Mouse (Mus musculus) right cerebral cortex, postnatal 36 days (tissue): ENCODE measurements around the gene Ankrd33.
A peak's percentile ranks its signal among the peaks of the same experiment; 100 is the strongest.
"Not testable (repeated sequence)": the region's sequence is repeated elsewhere in the genome, so short reads cannot be mapped to it uniquely, and the experiment has no call there.

Experiments used
- DNase-seq, 2 experiments: peaks; one replicate each; pipeline ENCODE4 v3.0.0; 2022; ENCODE audit warnings: low spot score in 2 of 2, mixed read lengths in 1 of 2

Ankrd33 gene

DNA sequence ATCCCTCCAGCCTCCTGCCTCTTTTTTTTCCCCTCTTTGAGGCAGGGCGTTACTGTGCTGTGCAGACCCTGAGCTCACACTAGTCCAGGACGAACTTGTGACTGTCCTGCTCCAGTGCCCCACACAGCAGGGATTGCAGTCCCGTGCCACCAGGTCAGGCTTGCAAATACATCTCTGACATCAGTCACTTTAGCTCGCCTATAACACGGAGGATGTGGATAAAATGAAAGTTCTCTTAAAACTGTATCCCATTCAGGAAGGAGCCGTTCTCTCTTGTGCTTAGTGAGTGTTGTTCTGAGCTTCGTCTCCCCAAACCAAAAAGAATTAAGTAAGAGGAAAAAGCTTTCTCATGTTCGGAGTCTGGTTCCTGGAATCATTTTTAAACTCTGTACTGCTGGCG, 29.1 kb upstream of the Ankrd33 start:
- DNase-seq: no peak

DNA sequence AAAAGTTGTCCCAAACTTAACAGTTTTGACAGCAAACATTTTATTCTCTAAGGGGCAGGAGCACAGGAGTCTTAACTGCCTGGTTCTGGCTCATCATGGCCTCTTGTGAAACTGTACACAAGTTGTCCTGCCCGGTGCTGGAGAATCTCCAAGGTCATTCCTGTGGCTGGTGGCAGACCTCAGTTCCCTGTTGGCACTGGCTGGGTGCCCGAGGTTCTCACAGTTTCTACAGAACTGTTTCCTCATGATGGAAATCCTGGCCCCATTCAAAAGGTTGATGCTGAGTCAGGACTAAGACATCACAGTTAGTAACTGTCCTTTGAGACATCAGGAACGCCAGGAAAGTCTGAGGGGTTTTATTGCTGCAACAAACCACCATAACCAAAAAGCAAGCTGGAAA, 28.6 kb upstream of the Ankrd33 start:
- no peak for DNase-seq

DNA sequence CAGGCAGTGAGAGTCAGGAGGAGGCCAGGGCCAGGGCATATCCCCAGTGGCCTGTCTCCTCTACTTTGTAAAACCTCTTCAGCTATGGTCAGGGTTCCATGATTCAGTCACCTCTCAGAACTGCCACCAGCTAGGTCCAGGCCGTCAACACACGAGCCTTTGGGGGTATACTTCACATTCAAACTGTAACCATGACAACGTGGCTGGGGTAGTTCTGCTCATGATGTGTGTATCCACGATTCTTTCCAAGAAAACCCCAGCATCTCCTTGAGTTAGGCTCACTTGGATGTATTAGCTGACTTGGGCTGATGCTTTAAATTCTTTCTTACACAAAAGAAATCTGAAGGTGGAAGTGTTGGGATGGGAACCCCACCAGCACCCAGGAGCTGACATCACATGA, 27.3 kb upstream of the Ankrd33 start:
- no peak for DNase-seq

DNA sequence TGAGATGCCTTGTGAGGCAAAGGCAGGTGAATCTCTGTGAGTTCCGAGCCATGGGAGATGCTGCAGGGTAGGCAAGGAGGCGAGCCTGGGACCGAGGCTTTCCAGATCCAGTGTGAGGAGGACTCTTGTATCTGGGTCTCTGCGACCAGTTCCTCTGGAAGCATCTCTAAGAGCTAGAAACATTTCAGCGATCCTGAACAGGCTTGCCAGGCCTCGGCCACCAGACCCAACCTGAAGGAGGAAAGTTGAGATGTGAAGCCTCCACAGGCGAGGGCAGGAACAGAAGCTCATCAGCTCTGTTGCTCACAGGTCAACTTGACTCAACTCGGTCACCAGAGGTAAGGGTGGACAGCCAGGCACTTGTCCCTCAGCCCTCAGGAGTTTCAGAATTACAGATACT, 24.0 kb upstream of the Ankrd33 start:
- no peak for DNase-seq

DNA sequence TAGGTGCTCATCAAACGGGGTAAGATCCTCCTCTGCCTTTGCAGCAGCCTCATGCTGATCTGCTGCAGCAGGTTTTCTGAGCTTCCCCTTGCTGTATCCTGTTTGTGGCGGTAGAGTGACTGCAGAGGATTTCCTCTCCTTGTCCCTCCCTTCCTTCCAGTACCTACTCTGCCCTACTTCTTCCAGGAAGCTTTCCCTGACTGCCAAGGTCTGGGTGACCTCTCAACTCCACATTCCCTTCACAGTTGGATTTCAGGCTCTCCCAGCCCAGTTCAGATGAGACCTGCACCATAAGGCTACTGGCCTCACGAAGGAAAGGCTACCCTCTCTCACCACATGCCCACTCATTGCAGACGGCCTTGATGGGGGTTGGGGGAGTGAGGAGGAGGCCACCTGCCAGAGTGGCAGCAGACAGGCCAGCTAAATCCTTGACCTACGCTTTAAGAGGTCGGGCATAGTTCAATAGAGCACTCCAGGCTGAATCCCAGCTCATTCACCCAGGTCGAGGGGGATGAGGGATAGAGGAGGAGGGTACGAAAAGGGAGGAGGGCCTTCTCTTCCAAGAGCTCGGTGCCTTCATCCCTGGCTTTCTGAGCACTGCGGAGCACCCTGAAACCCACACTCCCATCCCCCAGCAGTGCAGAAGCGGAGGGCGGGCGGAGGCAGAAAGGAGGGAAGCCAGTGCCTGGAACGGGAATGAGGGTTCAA, 23.3 kb upstream of the Ankrd33 start:
- DNase-seq: no peak

DNA sequence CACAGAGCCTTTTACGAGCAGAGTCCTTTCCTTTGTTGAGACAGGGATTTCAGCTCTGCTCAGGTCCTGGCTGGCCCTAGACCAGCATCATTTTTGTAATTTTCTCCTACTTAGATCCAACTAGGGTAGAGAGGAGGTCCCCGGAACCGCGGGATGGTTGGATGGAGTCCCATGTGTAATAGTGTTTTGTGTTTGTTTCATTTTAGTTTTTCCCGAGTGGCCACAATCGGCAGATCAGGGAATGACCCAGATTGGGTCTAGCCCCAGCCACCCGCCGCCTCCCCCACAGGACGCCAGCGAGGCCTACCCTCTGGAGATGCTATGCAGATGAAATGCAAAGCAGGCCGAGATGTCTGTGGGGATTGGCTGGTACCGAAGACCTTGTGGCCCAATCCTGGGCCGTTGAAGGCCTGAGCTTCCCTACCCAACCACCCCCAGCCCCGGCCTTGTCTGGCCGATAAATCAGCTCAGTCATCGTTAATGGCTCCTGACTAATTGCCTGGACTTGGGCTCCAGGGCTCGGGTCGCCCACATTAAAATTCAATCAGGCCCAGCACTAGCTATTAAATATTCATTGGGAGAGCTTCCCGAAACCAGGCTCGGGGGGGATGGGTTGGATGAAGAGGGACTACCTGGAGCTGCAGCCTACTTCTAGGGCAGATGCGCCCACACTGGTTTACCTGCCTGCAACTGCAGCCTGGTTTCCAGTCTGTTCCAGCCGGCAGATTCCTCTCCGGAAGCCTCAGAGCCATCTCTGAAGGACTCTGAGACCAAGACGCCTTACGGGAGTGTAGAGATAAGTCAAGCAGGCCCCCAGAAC, 22.5 kb upstream of the Ankrd33 start:
- peak in 1 of 2 experiments; percentile 25 for DNase-seq

DNA sequence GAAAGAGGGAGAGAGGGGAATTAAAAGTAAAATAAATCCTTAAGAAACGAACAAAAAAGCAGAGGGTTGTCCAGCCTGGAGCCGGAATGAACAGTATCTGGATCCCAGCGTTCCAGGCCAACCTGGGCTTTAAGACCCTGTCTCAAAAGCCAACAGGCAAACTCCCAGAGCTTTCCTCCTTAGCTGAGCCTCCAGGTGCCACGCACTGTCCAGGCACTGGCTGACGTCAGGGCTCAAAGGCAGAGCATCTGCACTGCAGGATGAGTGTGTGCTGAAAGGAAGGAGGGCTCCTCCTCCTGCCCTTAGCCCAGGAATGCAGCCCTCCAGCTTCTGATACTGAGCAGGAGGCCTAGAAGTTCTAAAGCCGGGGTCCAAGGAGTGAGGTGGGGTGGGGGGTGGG, 21.6 kb upstream of the Ankrd33 start:
- no peak for DNase-seq

DNA sequence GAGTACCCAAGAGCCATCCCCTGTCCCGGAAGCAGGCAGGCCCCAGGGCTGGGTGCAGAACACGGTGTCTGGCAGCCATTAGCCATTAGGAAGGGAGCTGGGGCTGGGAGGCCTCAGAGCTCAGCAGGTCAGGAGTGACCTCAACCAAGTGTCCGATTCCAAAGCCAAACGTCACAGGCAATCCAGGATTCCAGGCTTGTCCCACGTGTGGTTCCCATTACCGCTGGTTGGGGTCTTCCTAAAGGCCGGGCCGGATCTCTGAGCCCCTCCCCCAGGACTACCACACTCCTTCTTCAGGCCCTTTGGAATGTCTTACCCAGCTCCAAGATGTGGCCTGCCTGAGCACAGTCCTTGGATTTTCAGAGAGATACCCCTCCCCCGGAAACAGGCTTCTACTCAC, 20.6 kb upstream of the Ankrd33 start:
- no peak for DNase-seq

DNA sequence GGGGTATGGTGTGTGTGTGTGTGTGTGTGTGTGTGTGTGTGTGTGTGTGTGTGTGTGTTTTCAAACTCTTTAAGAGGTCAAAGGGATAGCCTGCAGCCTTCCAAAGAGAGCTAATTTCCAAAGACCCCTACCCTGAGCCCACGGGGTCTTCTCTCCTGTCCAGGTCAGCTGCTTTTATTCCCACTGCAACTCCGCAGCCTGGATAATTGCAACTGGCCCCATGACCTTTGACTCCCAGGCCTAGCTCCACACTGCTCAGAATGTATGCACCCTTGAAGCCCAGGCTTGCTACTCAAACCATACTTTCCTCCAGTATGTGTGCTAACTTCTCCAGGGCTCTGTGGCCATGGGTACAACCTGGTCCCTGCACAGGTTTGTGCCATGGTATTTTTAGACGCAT, 20.2 kb upstream of the Ankrd33 start:
- DNase-seq: no peak

DNA sequence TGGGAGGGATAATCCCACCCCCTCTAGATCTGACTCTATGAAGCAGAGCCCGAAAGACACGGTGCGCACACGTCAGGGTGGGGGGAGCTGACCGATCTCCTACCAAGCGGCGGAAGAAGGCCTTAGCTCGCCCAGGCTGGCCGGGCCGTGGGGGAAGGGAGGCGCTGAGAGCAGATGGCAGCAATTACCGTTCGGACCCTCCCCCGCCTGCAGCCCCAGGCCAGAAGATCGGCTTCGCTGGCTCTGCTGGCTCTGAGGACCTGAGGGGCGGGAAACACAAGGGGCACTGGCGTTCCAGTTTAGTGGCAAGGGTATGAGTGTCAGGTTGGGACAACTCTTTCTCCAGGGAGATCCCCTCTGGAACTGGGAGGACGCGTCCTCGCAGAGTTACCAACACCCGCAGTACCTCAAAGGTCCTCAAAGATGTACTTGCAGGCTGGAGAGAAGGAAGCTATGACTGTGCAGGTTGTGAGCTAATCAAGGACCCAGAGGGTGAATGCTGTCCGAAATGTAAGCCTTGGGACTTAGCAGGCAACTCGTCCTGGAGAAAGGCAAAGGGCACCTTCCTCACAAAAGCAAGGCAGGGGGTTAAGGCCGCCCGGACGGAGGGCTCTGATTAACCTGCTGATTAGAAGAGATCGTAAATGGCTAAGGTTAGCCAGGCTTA, 17.4 kb upstream of the Ankrd33 start:
- no peak for DNase-seq

DNA sequence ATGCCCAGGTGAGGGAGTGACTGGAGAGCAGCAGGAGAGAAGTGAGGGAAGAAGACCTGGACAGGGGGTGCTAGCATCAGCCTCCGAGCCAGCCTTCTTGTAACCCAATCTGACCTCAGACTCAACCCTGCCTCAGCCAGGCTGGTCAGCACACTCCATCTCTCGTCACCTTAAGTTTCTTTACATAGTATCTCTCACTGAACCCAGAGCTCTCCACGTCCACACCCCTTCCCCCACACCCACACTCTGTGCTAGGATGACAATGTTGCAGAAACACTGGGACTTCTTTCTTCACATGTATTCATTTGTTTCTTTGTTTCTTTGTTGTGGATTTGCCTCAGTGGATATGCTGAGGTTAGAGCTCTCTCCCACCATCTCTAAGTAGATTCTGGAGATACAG, 14.6 kb upstream of the Ankrd33 start:
- no peak for DNase-seq

DNA sequence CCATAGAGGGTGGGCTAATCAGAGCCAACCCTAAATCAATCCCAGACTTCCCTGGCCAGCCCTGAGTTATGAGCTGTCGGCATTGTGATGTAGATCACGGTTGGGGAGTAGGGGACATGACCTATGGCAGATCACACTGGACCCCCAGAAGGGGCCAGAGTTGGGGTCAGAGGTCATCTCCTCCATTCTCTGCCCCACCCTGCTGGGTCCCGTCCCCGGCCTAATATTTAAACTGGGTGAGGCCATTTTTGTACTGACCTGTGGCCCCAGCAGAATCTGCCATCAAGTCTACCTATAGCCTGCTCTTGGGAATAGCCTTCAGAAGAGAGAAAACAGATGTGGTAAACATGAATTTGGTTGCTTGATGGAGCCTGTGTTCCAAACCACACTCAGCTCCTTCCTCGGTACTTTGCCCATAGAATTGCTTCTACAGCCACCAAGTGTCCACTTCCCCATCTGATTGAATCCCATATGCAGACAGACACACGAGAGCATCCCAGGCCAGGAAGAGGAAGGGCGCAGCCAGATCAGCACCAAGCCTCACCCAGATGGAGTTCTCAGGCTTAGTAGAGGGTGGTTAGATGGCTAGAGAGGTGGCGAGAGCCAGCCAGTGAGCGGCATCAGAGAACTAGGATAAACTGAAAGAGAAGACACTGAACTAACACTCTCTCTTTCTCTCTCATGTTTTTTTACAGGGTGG, 11.8 kb upstream of the Ankrd33 start:
- DNase-seq: no peak

DNA sequence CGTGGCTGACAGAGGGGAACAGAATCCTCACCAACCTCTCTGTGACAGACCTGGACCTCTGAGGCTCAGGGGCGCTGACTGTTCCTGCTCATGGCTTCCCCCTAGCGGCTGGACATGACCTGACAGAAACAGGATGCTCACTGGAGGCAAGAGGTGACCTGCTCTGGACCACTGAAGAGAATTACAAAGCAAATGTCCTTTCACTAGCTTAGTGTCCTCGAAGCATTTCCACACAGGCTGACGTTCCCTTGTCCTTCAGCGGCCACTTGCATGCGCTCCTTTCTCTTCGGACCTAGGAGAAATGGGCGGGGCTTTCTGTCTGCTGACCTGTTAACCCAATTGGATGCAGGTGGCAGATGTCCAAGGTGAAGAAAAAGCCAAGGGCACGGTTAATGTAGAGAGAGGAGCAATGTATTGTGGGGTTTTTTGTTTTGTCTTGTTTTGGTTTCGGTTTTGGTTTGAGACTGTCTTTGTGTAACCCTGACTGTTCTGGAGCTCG, 10.0 kb upstream of the Ankrd33 start:
- peak; percentile 31 to 32 for DNase-seq

DNA sequence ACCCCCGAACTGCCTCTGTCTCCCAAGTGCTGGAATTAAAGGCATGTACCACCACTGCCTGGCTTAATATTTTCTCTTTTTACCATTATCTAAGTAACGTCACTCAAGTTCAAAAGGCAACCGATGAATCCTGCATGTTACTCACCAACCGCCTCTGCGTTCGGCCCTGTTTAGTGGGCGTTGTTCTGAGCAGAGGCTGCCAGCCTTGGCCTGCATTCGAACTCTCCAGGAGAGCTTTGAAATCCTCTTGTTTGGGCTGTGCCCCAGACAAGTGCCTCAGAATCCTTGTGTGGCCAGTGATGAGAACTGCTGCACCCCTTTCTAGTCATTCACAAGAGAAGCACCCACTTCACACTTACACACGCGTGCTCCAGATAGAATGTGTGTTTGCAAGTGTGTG, 9.5 kb upstream of the Ankrd33 start:
- no peak for DNase-seq

DNA sequence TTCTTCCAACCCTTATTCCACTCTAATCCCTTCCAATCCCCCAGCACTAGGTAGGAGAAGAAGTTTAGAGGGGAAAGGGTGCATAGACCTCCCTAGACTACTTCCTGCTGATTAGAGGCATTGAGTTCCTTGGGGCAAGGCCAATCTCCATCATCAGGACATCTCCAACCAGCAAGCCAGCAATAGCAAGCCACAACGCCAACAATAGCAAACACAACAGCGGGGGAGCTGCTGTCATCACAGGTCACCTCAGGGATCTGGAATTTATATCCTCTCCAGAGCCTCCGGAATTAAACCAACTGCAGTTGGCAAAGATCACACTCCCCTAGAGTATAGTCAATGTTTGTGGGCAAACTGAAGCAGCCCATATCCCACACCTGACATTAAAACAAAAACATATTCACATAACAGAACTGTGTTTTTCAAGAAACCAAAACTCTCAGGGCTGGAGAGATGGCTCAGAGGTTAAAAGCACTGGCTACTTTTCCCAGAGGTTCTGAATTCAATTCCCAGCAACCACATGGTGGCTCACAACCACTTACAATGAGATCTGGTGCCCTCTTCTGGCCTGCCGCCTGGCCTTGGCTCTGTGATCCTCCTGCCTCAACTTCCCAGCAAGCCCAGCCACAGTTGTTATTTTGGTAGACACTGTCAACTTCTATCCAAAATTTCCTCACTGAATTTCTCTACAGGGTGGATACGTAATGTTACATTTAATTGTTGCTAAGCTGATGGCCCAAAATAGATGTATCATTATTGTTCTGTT, 7.5 kb upstream of the Ankrd33 start:
- no peak for DNase-seq

DNA sequence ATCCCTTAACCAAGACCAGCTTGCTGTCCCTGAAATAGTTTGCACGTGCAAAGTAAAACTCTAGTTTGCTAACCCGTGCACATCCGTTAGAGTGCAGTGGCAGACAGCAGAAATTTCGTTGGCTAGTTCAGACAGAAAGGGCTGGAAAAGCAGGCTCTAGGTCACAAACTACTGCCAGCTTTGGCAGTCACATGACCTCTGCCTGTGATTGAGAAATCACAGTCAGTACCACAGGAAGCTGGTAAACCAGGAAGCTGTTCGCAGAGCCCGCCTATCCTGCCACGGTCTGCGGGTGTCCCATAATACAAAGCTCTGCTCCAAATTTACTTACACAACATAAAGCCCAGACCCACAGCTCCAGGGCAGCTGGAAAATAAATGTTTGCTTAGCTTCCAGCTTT, 2.4 kb upstream of the Ankrd33 start:
- DNase-seq: no peak

DNA sequence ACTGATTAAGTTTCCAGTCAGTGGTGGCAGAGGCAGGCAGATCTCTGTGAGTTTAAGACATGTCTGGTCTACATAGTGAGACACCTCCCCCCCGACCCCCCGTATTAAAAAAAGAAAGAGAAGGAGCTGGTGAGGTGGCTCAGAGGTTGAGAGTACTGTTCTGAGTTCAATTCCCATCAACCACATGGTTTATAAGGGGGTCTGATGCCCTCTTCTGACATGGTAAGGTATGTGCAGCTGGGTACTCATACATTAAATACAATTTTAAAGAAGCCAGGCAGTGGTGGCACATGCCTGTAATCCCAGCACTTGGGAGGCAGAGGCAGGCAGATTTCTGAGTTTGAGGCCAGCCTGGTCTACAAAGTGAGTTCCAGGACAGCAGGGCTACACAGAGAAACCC, 1.8 kb upstream of the Ankrd33 start:
- not testable (repeated sequence) for DNase-seq

DNA sequence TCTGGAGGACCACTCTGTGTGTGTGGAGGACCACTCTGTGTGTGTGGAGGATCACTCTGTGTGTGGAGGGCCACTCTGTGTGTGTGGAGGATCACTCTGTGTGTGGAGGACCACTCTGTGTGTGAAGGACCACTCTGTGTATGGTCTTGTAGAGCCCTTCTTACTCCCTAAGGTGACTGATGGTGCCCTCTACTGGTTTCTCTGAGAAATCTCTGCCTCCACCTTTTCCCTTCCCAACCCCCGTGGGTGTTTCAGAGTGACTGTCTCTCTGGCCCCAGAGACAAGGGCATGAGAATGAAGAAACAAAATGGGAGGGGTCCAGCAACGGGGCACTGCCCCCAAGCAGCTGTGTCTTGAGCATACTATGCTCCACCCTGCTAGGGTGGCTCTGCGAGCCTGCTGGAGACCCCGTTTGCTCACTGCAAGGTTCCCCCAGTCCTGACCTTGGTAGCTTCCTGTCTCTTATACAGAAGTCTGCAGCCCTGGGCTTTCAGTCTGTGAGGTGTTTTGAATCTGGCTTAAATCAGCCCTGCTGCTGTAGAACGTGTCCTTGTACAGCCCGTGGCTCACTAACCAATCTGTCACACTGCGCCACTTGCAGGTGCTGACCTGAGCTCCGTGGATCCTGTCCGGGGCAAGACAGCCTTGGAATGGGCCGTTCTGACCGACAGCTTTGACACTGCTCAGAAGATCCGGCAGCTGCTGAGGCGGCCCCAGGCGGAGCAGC, 3.0 kb downstream of the Ankrd33 start:
- DNase-seq: no peak

DNA sequence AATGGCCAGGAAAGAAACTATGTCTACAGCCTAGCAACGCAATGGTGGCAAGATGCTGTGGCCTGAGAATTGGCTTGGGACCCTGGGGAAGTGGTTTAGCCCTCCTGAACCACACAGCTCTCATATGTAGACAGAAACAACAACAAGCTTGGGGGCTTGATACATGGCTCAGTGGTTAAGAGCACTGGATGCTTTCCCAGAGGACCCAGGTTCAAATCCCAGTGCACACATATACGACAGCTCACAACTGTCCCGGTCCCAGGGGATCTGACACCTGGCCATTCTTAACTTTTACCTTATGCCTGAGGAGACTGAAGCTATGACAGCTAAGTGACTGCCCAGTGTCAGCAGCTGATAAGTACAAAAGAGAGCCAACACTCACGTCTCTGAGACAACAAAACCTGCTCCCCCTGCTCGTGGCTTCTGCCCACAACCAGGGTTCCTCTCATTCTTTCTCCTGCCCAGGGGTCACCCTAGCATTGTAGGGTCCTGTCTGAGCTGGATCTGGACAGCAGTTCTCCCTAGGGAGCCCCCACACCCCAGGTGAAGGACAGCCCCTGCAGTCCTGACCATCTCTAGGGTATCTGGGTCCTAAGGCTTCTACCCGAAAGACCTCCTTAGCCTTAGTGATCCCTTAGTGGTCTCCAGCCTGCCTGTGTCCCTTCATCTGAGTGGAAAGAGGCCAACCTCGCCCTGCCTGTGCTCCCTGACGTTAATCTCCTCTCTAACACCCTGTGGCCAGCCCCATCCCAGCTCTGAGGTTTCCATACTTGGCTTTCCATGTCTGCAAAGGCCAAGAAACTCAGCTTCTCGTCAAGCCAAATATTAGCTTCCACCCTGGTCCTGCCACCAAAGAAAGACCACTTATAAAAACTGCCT, 6.1 kb downstream of the Ankrd33 start:
- DNase-seq: no peak

DNA sequence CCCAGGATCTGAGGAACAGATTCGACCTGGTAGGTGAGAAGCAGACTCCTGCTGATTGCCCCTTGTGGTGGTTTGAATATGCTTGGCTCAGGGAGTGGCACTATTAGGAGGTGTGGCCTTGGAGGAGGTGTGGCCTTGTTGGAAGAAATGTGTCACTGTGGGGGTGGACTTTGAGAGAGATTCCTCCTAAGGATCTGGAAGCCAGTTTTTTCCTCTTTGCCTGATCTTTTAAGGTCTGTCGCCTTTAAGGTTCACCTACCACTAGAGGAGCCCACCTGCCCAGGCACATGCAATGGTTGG, 6.7 kb downstream of the Ankrd33 start:
- DNase-seq: no peak
